Mouse (Mus musculus) heart, postnatal 0 days (tissue): ENCODE data around the gene Olfr523. TPM values are rescaled to one million over a fixed set of nuclear protein-coding genes. Genes with fewer than 3 reads are reported as not detected.

Source experiments
- ATAC-seq: fragments of 200-750 bp; cut with Nextera tagmentation; 2 replicates; pipeline ENCODE4 v1.8.0; 2017; ENCODE audit warnings: low read depth, moderate number of reproducible peaks, moderate library complexity; ENCODE audit not compliant: insufficient read depth
- DNase-seq: peaks from one replicate; pipeline ENCODE4 v3.0.0-alpha.2; 2016; ENCODE audit warnings: low spot score
- H3K27ac ChIP-seq: fragments of 300-500 bp; sonication (generic); 2 replicates; pipeline ENCODE4 v1.5.1; 2014; ENCODE audit warnings: low read depth, mild to moderate bottlenecking
- H3K27me3 ChIP-seq: fragments of 300-500 bp; sonication (generic); 2 replicates; pipeline ENCODE4 v1.6.1; 2014; ENCODE audit warnings: low read length, mixed read lengths; ENCODE audit not compliant: control insufficient read depth, insufficient read depth
- H3K36me3 ChIP-seq: fragments of 300-500 bp; sonication (generic); replicated peaks from 2 replicates; pipeline ENCODE4 v1.6.1; 2014; ENCODE audit warnings: low read length, mixed read lengths; ENCODE audit not compliant: control insufficient read depth, insufficient read depth
- H3K4me1 ChIP-seq: fragments of 300-500 bp; sonication (generic); 2 replicates; pipeline ENCODE4 v1.6.1; 2014; ENCODE audit warnings: antibody characterized with exemption; ENCODE audit not compliant: control insufficient read depth, insufficient read depth
- H3K4me2 ChIP-seq: fragments of 300-500 bp; sonication (generic); 2 replicates; pipeline ENCODE4 v1.6.1; 2014; ENCODE audit warnings: low read depth, mild to moderate bottlenecking, low read length, moderate library complexity
- H3K4me3 ChIP-seq: fragments of 300-500 bp; sonication (generic); 2 replicates; pipeline ENCODE4 v1.5.1; 2014; ENCODE audit warnings: low read depth, low read length
- H3K9ac ChIP-seq: fragments of 300-500 bp; sonication (generic); replicated peaks from 2 replicates; pipeline ENCODE4 v1.6.1; 2014; ENCODE audit warnings: low read depth, low read length, mixed read lengths
- H3K9me3 ChIP-seq: fragments of 300-500 bp; sonication (generic); replicated peaks from 2 replicates; pipeline ENCODE4 v1.6.1; 2016; ENCODE audit warnings: low read length; ENCODE audit not compliant: control insufficient read depth
- CTCF ChIP-seq: IDR thresholded peaks from 2 replicates; pipeline ENCODE4 v1.5.1; 2016; ENCODE audit warnings: antibody characterized with exemption, control low read depth, low read depth
- EP300 ChIP-seq: IDR thresholded peaks from 2 replicates; pipeline ENCODE4 v1.6.1; 2016; ENCODE audit warnings: antibody characterized with exemption, low read depth
- WGBS: fragments of 180-500 bp; shearing (Covaris S2); extraction: QIAGEN DNeasy Blood & Tissue Kit; methylation state at CpG from one replicate; pipeline ENCODE4 v1.1.7; 2014; 5-methylcytosine and 5-hydroxymethylcytosine counted together
- polyA plus RNA-seq: library from polyadenylated mRNA; unstranded; fragments of >200 nt; fragmentation: Nextera tagmentation; extraction: Ambion mirVana; gene quantifications from 2 replicates; pipeline ENCODE4 v1.2.1, GENCODE M21; 2015
- total RNA-seq: library from RNA; depleted of rRNA; stranded (reverse); fragments of >200 nt; gene quantifications from 2 replicates; pipeline ENCODE4 v1.2.3, GENCODE M21; 2014; ENCODE audit warnings: low replicate concordance

Gene Olfr523
- total and polyA plus RNA-seq, 2 experiments from 2014 or later = not detected

GRCm38 (mm10) chr7:140160363-140160762 is 12.7 kb upstream of the Olfr523 start:
- H3K27me3 ChIP-seq = 0 out of 2 replicates have a peak, but pooled peaks cover 2% of the 10 kb centered on the region
- WGBS = 84% methylated on average over 3 of the region's 3 CpGs

DNA sequence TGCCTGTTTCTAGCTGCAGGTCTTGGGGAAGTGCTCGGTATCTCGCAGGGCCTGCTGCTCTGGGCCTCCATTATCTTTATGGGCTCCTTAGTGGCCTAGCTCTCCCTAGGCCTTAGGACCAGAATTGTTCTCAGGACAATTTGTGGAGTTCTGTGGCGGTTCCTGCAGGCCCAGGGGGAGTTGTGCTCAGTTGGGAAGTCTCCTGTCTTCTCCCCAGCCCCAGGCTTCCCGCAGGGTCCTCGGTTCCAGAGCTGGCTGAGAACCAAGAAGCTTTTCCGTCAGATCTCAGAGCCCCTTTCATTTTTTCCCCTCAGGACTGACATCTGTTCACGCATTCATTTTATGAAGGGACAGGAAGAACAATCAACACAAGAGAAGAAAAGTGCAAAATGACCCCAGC is 8.4 kb upstream of the Olfr523 start, which contains the start of gene Olfr522:
TSS of gene Olfr522 (minus strand) at position 101 of the 400 bp plus-strand sequence.
- H3K27ac ChIP-seq = no peak within 1 kb of the TSS
- ATAC-seq (no peak), DNase-seq (no peak)
- H3K4me2 ChIP-seq = no peak within 1 kb of the TSS
- 66% methylated on average over 7 of the region's 7 CpGs for WGBS
- no peak within 1 kb of the TSS for H3K9ac ChIP-seq
- no peak within 1 kb of the TSS for H3K4me3 ChIP-seq
- TF ChIP-seq CTCF (no peak), EP300 (no peak)
- no peaks in the 10 kb centered on the region for H3K36me3 ChIP-seq
- no peaks in the 10 kb centered on the region for H3K9me3 ChIP-seq
- H3K27me3 ChIP-seq = no peaks in the 10 kb centered on the region
- no peaks in the 10 kb centered on the region for H3K4me1 ChIP-seq

More at GRCm38 (mm10) chr7:140160363-140160762, 12.7 kb upstream of the Olfr523 start:
- Histone ChIP-seq H3K9ac (no peak overlapping the region), H3K27ac (no peak overlapping the region), H3K4me2 (no peak overlapping the region), H3K9me3 (no peaks in the 10 kb centered on the region), H3K4me1 (no peaks in the 10 kb centered on the region), H3K4me3 (no peak overlapping the region), H3K36me3 (no peaks in the 10 kb centered on the region)
- TF ChIP-seq EP300 (no peak), CTCF (no peak)
- no peak for DNase-seq
- ATAC-seq = no peak

DNA sequence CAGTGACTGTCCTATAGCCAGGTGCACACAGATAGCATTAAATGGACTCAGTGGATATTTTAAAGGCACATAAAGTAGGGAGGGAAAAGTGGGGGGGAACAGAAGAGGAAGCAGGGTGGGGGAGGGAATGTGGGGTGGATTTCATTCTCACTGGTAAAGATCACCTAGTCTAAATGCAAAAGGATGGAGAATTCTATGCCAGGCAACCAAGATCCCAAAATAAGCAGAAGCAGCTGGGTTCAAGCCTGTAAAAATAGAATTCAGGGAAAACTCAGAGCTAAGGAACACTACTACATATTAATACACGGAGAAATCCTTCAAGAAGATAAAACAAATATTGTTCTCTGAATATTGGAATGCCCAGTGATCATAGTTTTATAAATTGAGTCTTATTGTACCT is 5.1 kb upstream of the Olfr523 start:
- Histone ChIP-seq H3K9ac (no peak overlapping the region), H3K4me2 (no peak overlapping the region), H3K4me3 (no peak overlapping the region), H3K27ac (no peak overlapping the region), H3K9me3 (no peaks in the 10 kb centered on the region), H3K27me3 (no peaks in the 10 kb centered on the region), H3K4me1 (no peaks in the 10 kb centered on the region), H3K36me3 (no peaks in the 10 kb centered on the region)
- no peak for DNase-seq
- 55% methylated on average over 1 of the region's 1 CpGs for WGBS
- no peak for TF ChIP-seq CTCF
- no peak for TF ChIP-seq EP300
- ATAC-seq = no peak

DNA sequence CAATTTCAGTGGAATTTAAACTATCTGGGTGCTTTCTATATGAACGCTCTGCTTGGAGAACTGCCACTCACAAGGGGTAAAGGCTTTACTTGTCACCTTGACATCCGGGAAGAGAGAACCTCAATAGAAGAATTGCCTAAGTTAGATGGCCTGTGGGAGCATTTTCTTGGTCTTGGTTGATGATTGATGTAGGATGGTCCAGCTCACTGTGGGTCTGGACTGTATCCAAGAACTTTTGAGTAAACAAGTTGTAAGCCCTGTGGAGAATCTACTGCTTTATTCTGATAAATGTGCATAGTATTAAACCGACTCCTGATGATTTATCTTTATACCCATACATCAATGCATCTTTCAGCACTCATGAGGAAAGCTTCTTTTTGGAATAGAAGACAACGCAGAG is 3.6 kb upstream of the Olfr523 start:
- Histone ChIP-seq H3K4me3 (no peak overlapping the region), H3K4me2 (no peak overlapping the region), H3K36me3 (no peaks in the 10 kb centered on the region), H3K9me3 (no peaks in the 10 kb centered on the region), H3K27ac (no peak overlapping the region), H3K4me1 (no peaks in the 10 kb centered on the region), H3K27me3 (no peaks in the 10 kb centered on the region), H3K9ac (no peak overlapping the region)
- 69% methylated on average over 4 of the region's 4 CpGs for WGBS
- DNase-seq (no peak), ATAC-seq (no peak)
- no peak for TF ChIP-seq EP300
- TF ChIP-seq CTCF = no peak

GRCm38 (mm10) chr7:140170863-140171262 is 2.2 kb upstream of the Olfr523 start:
- ATAC-seq = no peak

DNA sequence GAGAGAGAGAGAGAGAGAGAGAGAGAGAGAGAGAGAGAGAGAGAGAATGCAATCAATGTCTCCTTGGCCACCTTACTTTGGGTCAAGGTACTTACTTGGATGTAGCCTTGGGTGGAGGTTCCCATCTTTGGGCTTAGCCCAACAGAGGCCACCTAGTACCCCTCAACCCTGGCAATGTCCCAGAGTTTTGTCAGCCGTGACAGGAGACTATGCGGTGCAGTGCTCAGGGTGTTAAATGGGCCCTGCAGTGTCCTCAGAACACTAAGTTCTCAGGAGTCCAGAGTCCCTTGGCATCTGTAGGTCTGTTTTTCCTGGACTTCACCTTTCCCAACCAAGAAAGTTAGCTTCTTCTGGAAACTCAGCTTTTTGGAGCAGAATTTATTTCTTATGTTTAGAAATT is 6.2 kb downstream of the Olfr523 start:
- H3K4me1 ChIP-seq = no peaks in the 10 kb centered on the region
- 87% methylated on average over 2 of the region's 2 CpGs for WGBS

More at GRCm38 (mm10) chr7:140170863-140171262, 2.2 kb upstream of the Olfr523 start:
- Histone ChIP-seq H3K27ac (no peak overlapping the region), H3K4me1 (no peaks in the 10 kb centered on the region), H3K9ac (no peak overlapping the region), H3K4me2 (no peak overlapping the region), H3K36me3 (no peaks in the 10 kb centered on the region), H3K27me3 (no peaks in the 10 kb centered on the region), H3K9me3 (no peaks in the 10 kb centered on the region), H3K4me3 (no peak overlapping the region)
- 83% methylated on average over 3 of the region's 3 CpGs for WGBS
- no peak for DNase-seq
- no peak for TF ChIP-seq CTCF
- no peak for TF ChIP-seq EP300

More for the DNA sequence above, 6.2 kb downstream of the Olfr523 start:
- no peaks in the 10 kb centered on the region for H3K36me3 ChIP-seq
- TF ChIP-seq EP300 (no peak), CTCF (no peak)
- no peak overlapping the region for H3K9ac ChIP-seq
- no peak overlapping the region for H3K4me3 ChIP-seq
- H3K4me2 ChIP-seq = no peak overlapping the region
- H3K27ac ChIP-seq = no peak overlapping the region
- no peaks in the 10 kb centered on the region for H3K27me3 ChIP-seq
- DNase-seq (no peak), ATAC-seq (no peak)
- H3K9me3 ChIP-seq = no peaks in the 10 kb centered on the region
